Mouse (Mus musculus) kidney, postnatal 4 days (tissue): ENCODE measurements around the gene Tmbim7.
"Not testable (repeated sequence)": the region's sequence is repeated elsewhere in the genome, so short reads cannot be mapped to it uniquely, and the experiment has no call there.

Source experiments
- DNase-seq, 2 experiments: peaks; one replicate each; pipeline ENCODE4 v3.0.0; 2021; ENCODE audit warnings: mixed read lengths in 2 of 2

The Tmbim7 gene

GRCm38 (mm10) chr5:3650881-3651280 is at the start of gene Tmbim7:
Gene Tmbim7, plus strand, starts transcription at chr5:3651181.
- no peak for DNase-seq

- DNase-seq = no peak
Measured at GRCm38 (mm10) chr5:3607114-3607513, 43.9 kb upstream of the Tmbim7 start.

- no peak for DNase-seq
Measured at GRCm38 (mm10) chr5:3609241-3609640, 41.7 kb upstream of the Tmbim7 start.

DNA sequence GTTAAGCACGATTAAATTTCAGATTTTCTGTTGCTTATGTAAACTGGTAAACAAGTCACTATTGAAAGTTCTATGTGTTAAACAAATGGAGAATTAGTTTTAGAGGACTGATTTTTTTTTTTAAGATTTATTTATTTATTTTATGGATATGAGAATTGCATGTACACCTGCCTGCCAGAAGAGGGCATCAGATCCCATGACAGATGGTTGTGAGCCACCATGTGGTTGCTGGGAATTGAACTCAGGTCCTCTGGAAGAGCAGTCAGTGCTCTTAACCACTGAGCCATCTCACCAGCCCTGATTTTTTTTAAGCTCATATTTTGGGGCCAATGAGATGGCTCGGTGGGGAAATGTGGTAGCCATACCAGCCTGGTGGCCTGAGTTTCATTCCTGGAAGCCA is 39.1 kb upstream of the Tmbim7 start:
- DNase-seq = not testable (repeated sequence)

- no peak for DNase-seq
Measured at GRCm38 (mm10) chr5:3620486-3620885, 30.5 kb upstream of the Tmbim7 start.

GRCm38 (mm10) chr5:3630055-3630454 is 20.9 kb upstream of the Tmbim7 start:
- DNase-seq = no peak

DNA sequence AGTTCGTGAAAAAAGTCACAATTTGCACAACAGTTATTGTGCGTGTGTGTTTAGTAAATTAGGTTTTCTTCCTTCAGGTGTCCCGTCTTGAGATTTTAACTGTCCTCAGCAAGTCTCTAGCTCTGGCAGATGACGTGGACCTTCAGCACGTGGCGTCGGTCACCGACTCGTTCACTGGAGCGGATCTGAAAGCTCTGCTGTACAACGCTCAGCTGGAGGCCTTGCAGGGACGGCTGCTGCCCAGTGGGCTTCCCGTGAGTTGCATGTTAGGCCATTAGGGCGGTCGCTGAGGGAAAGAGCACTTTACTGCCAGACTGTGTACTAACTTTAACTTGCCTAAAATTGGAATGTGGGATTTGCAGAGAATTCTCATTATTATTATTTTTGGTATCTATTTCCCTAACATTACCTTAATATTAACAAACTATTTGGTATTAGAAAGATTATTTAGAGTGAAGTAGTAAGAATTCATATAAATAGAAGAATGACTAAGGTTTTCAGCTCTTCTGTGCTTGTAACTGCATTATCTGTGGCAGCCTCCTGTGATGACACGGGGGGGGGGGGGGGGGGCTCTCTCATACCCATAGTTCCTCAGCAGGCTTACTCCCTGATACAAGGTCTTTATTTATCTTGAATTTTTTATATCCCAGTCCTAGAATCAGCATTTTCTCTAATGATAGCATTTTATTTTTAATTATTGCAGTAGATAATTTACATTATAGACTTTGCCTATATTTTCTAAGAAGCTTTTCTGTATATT is 19.3 kb upstream of the Tmbim7 start:
- peak; percentile 33 to 49 for DNase-seq

DNA sequence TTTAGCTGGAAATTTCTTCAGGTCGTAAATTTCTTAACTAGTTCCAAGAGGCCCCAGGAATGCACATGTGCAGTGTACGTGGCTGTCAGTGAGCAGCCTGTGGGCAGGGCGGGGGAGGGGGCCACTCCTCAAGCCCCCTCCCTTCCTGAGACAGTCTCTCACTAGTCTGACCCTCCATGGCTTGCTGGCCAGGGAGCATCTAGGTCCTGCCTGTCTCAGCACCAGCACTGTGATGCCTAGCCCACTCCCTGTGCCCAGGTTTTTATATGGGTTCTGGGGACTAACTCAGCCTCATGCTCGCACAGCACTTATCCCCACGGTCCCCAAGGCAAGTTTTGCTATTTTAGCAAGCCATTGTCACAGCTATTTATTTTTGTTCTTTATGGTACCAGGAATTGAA is 18.7 kb upstream of the Tmbim7 start:
- DNase-seq = no peak

DNA sequence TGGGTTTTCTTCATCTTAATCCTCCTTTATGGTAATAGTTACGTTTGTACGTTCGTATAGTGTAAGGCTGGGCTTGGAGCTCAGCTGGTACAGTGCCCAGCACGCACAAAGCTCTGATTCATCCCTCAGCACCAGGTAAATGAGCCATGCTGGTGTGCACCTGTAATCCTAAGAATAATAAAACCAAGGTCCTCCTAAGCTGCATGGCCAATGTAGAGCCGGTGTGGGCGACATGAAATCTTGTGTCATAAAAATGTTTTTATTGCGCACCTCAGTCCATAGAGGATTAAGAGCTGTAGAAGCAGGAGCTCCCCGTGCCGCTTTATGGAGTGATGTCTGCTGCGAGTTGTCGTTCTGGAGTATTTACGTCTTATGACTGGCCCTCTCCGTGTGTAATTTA is 17.7 kb upstream of the Tmbim7 start:
- DNase-seq = no peak

GRCm38 (mm10) chr5:3633951-3634350 is 17.0 kb upstream of the Tmbim7 start:
- peak; percentile 11 to 19 for DNase-seq

GRCm38 (mm10) chr5:3635286-3635685 is 15.7 kb upstream of the Tmbim7 start:
- DNase-seq = no peak

DNA sequence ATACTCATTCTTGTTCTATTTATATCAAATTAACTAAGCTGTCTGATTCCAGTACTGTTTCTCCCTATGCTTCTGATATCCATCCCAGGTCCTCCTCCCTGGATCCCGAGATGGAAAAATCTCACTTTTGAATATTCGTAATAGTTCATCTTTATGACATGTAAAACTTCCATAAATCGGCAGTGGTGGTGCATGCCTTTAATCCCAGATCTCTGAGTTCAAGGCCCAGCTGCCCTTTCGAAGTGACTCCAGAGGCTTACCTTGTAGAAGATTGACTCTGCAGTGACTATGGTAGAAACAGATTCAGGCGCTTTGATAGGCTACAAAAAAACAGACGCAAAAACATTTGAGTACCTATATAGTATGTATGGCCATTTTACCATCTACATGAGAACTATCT is 6.4 kb upstream of the Tmbim7 start:
- DNase-seq = no peak

DNA sequence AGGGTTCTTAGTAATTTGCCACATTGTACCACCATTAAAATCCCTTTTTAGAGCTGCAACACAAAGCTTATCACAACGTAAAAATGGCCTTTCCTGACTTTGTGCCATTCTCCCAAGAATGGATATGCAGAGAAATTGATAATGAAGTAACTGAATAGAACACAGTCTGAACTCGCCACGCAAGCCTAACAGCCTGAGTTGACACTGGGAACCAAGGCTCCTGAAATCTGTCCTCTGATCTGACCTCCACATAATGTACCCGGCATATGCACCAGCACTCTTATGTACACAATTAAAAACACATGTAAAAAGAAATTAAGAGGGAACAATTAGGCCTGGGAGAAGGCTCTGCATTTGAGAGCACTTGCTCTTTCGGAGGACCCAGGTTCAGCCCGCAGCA is 5.7 kb upstream of the Tmbim7 start:
- no peak for DNase-seq

DNA sequence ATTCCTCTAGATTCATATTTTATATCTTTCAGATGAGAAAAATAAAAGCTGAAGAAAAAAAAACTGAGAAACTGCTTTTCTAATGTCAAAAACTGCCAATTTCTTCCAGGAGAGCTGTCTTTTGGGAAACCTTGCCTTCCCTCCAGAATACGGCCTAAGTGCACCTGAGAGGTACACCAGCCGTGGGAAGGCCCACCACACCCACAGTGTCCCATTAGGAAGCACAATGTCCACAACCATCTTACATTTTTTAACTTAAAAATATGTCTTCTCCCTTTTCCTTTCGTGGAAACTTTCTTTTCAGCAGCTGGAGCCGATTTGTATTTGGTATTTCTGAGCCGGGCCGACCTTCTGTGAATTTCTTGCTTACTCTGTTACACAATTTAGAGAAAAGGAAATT is 4.4 kb upstream of the Tmbim7 start:
- DNase-seq = peak in 1 of 2 experiments; percentile 6

DNA sequence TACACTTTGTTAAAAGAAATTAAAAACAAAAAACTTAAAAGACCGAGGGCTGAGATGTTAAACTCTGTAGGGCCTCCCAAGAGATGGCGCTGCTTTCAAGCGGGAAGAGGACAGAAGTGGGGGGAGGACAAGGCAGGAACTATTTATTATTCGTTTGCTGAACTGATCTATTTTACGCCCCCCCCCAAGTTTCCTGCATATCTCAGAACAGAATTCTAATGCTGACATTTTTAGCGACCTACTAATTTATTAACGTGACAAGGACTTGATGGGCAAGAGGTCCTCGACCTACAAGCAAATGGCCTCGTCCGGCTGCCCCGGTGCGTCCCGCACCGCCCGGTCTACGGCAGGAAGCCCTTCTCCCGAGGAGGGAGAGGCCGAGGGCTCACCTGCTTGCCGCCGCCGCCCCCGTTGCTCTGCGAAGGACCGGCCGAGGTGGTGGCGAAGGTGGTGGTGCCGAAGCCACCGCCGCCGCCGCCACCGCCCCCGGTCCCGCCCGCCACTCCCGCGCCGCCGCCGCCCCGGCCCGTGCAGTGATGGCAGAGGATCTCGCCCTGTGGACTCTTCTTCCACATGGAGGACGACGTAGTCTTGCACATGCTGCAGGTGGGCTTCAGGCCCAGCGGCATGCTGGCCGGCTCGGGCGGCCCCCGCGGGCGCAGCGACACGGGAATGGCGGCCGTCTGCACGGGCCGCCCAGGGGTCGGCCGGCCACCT is 3.8 kb upstream of the Tmbim7 start:
- DNase-seq = peak; percentile 69 to 74

DNA sequence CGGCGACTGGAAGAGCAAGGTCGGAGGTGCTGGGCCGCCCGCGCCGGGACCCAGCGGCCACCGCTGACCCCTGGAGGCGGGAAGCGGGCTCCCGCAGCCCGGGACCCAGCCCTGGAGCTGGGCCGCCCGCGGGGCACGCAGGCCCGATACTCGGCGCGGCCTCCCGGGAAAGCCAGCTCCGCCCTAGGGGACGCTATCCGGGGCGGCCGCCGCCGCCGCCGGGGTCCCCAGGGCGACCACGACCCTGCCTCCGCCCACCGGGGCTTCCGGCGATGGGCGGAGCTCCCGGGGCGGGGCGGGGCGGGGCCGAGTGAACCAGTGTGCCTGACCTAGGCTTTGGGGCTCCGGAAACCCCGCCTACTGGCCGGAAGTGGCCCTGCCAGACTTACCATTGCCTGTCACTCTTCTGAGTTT is 3.3 kb upstream of the Tmbim7 start:
- DNase-seq = peak; percentile 91 to 96

DNA sequence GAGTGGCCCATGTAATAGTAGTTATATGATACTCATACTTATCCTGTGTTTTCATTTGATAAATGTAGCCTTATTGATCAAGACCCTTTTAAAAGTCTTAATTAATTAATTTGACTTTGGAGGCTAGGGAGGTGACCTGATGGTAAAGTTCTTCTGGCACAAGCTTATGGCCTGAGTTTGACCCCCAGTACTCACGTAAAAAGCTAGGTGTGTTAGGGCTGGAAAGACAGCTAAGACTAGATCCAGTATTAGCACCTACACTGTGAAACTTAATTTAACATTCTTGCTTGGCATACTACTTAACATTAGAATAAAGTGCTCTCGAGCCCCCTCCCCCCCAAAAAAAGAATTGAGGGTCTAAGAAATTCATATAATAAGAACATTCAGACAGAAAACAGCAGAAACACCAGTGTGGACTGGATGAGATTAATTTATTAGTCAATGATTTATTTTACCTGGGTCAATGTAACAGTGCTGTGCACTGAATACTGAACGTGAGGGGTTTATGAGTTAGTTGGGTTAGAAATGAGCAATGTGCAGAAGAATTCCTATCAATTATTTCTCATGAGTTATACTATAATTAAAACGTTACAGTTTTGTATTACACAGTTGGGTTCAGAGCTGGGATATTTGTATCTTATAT is 2.7 kb upstream of the Tmbim7 start:
- DNase-seq = no peak

GRCm38 (mm10) chr5:3648849-3649210 is 2.2 kb upstream of the Tmbim7 start:
- DNase-seq = no peak

DNA sequence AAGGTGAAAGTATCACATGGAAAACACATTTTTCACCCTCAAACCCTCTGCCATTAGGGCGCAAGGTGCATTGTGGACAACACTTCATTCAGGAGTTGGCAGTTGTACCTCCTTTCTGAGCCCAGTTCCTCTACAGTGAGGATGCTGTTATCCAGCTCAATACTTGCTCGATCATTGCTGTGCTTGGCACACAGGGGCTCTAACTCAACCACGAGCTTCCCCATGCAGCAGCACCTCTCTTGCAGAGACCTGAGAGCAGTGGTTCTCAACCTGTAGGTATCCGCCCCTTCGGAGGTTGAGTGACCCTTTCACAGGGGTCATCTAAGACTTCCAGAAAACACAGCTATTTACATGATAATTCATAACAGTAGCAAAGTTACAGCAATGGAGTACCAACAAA is 640 bp downstream of the Tmbim7 start:
- DNase-seq = no peak

DNA sequence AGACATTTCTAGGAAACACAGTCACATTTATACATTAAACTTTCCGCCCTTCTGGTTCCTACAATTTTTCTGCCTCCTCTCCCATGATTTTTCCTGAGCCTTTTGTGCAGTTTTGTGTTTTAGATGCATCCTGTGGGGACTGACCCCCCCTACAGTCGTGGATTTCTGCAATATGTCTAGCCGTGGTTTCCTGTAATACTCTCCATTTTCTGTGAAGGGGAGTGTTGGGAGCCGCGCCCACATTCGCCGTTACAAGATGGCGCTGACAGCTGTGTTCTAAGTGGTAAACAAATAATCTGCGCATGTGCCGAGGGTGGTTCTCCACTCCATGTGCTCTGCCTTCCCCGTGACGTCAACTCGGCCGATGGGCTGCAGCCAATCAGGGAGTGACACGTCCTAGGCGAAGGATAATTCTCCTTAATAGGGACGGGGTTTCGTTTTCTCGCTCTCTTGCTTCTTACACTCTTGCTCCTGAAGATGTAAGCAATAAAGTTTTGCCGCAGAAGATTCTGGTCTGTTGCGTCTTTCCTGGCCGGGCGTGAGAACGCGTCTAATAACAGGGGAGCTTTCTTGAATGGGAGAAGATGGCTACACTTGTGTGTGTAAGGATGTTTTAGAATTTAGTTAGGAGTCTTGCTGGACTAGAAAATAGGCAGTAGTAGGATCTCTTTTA is 2.1 kb downstream of the Tmbim7 start:
- not testable (repeated sequence) for DNase-seq

- no peak for DNase-seq
Measured at GRCm38 (mm10) chr5:3653801-3654200, 2.8 kb downstream of the Tmbim7 start.

GRCm38 (mm10) chr5:3657085-3657484 is 6.1 kb downstream of the Tmbim7 start, which contains the start of gene Gatad1:
Gene Gatad1, minus strand, starts transcription at chr5:3657185.
- DNase-seq = no peak

DNA sequence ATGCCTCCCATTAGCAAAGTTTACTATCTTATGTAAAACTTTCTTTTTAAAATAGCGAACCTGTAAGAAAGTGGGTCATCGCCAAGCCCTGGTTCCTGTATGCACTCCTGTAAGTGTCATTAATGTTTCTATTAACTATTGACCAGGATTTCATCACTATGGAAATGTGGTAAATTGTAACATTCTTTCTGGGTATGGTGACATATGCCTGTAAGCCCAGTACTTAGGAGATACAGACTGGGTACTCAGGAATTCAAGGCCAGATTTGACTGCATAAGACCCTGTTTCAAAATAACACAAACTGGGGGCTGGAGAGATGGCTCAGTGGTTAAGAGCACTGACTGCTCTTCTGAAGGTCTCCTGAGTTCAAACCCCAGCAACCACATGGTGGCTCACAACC is 14.2 kb downstream of the Tmbim7 start:
- DNase-seq = no peak
